Mouse (Mus musculus) brain, embryonic 18.5 days (tissue): ENCODE measurements around the gene Zmynd15.
"Not testable (repeated sequence)": the region's sequence is repeated elsewhere in the genome, so short reads cannot be mapped to it uniquely, and the experiment has no call there.

ENCODE experiments used
- DNase-seq: peaks from one replicate; pipeline ENCODE4 v3.0.0-alpha.2; 2012; ENCODE audit warnings: low read depth, low spot score

Gene Zmynd15

DNA sequence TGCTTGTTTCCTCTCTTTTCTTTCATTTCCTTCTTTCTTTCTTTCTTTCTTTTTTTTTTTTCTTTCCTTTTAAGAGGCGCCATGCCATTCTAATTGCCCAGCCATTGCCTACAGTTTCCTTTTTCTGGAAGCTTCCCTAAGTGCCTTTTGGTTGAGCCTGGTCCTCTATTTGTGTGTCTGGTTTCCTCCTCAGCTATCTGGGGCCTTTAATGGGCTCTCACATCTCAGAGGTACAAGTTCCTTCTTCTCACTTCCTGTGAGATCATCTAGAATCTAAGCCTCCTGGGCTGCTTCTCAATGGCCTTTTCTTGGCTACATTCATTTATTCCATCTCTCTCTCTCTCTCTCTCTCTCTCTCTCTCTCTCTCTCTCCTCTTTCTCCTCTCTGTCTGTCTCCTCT, 11.9 kb upstream of the Zmynd15 start:
- no peak for DNase-seq

DNA sequence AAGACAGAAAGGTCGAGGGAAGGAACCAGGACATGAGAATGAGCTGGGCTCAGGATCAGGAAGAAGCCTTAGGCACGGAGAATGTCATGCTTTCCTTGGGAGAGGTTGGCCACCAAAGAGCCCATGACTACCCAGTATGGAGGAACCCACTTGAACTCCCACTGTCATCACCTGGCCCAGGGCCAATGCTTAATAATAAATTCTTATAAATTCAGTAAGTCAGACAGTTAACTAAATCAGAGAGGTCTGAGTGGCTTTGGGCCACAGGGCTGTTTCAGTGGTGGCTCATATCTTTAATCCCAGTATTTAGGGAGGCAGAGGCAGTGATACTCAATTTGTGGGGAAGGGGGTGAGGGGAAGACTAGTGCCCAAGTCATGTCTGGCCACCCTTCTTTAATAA, 8.3 kb upstream of the Zmynd15 start:
- no peak for DNase-seq

GRCm38 (mm10) chr11:70451797-70452498, 7.3 kb upstream of the Zmynd15 start, which contains the start of gene Med11:
Gene Med11 (plus strand): TSS chr11:70451919.
- peak; percentile 85 for DNase-seq

- DNase-seq = no peak
Measured at GRCm38 (mm10) chr11:70453261-70454044, 5.8 kb upstream of the Zmynd15 start.

GRCm38 (mm10) chr11:70459601-70460101, 418 bp downstream of the Zmynd15 start, which contains the start of gene Cxcl16:
Gene Cxcl16 (minus strand): TSS chr11:70459984.
- DNase-seq = no peak

DNA sequence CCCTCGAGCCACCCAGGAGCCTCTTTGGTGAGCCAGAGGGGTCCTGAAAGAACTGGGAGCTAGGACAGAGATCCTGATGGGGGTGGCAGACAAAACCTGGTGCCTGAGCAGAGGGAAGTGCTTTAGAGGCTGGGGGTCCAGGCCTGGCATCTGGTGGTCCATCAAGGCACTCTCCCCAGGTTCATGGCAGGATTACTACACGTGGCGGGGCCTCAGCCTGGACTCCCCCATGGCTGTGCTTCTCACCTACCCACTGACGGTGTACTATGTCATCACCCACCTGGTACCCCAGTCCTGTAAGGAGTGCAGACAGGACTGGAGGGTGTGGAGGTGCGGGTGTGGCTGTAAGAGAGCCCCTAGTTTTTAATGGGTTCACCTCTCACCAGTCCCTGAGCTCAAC, 4.7 kb downstream of the Zmynd15 start:
- DNase-seq = no peak

- DNase-seq = no peak
Measured at GRCm38 (mm10) chr11:70465211-70465610, 6.0 kb downstream of the Zmynd15 start.

- DNase-seq = no peak
Measured at GRCm38 (mm10) chr11:70465824-70466223, 6.6 kb downstream of the Zmynd15 start.

DNA sequence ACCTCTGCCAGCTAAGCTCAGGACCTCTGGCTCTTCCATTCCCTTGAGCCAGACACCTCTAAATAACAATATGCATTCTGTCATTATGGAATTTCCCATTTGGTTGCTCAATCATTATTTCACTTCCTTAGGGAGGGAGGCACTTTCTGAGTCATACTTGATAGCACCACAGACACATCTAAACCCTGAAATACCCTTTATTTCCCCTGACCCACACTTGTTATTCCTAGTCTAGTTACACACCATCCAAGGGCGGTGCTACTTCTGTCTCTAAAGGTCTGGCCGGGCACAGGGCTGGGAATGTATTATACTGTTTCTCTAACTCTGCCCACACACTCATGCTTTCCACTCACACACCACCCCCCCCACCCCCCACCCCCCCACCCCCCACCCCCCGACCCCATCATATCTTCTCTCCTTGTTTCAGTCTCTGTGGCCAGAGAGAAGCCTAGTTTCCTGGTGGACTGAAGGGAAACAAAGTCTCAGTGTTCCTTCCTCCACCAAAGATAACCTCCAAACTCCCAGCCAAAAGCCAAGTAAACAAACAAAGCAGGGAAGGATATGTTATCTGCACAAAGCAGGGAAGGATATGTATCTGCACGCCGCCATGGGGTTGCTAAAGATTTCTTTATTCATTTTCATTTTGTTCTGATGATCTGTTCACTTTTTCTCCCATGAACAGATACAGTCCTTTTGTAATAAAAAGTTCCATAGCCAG, 8.8 kb downstream of the Zmynd15 start:
- no peak for DNase-seq

- DNase-seq = no peak
Measured at GRCm38 (mm10) chr11:70469764-70470163, 10.5 kb downstream of the Zmynd15 start.

- DNase-seq = no peak
Measured at GRCm38 (mm10) chr11:70472716-70473115, 13.5 kb downstream of the Zmynd15 start.

DNA sequence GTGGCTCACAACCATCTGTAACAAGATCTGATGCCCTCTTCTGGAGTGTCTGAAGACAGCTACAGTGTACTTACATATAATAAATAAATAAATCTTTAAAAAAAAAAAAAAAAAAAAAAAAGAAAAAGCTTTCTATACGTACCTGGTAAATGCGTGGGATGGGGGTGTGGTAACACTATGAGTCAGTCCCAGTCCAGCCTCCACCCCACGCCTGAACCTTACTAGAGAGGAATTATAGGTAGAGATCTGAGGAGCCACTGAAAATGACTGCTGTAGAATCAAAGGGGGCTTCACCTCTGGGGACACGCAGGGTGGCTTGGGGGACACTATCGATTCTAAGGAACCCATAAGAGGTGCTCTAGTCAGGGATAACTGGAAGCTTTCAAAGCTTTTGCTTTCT, 14.1 kb downstream of the Zmynd15 start:
- not testable (repeated sequence) for DNase-seq

GRCm38 (mm10) chr11:70474872-70475534, 15.8 kb downstream of the Zmynd15 start:
- no peak for DNase-seq

- no peak for DNase-seq
Measured at GRCm38 (mm10) chr11:70485498-70485897, 26.3 kb downstream of the Zmynd15 start.

DNA sequence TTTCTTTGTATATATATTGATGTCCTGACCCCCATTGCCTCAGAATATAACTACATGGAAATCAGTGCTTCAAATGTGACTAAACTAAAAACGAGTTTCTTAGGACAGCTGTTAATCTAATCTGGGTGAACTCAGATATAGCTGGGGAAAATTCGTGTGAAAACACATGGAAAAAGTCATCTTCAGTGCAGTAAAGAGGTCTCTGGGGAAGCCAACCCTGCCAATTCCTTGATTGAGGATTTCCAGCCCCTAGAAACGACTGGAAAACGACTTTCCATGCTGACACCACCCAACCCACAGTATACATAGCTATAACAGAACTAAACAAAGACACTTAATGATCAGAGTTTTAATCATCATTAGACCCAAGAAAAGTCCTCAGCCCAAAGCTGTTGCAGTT, 28.6 kb downstream of the Zmynd15 start:
- no peak for DNase-seq

- DNase-seq = no peak
Measured at GRCm38 (mm10) chr11:70489138-70489537, 29.9 kb downstream of the Zmynd15 start.

DNA sequence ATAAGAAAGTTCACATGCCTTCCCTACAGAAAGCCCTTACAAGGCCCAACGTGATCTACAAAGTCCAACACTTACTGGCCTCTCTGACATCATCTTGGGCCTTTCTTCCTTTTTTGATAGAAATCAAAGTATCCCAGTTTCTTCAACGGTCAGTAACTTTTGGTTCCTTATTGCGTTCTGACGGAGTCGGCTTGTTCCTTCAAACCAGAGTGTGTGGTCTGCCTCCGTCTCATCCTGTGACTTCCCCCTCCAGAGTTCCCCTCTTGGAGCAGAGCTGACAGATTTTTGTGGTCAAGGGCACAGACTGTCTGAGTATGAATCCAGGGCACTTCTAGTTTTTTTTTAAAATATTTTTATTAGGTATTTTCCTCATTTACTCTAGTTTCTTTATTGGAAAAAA, 30.5 kb downstream of the Zmynd15 start:
- no peak for DNase-seq

DNA sequence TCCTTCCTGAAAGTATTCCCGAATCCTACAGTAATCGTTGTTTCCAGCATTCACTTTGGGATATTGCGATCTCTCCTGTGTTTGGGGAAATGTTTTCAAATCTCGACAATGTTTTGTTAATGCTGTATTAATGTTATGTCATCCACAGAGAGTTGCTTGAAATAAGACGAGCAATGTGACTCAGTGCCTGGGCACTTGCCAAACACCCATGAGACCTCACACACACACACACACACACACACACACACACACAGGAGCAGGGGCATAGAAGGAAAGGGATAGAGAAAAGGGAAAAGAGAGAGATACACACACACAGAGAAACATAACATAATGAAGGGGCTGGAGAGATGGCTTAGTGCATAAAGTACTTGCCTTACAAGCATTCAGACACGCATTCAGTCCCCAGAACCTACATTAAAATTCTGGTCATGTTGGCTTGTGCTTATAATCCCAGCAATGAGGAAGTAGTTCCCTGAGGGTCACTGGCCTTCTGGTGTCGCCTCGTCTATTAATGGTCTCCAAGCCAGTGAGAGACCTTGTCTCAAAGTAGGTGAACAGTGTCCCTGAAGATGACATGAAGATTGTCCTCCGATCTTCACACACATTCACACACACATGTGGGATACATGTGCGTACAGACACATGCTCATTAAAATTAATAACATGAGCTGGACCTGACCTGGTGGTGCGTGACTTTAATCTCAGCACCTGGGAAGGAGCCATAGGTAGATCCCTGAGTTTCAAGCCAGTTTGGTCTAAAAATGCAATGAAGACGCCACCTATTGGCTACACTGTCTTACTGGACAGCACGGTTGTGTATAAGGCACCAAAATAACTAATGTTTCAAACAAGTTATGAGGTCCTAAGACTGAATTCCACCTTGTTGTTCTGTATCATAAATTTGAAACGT, 40.6 kb downstream of the Zmynd15 start:
- DNase-seq = no peak

GRCm38 (mm10) chr11:70500476-70500812, 41.2 kb downstream of the Zmynd15 start:
- no peak for DNase-seq

GRCm38 (mm10) chr11:70502018-70502417, 42.8 kb downstream of the Zmynd15 start:
- no peak for DNase-seq

DNA sequence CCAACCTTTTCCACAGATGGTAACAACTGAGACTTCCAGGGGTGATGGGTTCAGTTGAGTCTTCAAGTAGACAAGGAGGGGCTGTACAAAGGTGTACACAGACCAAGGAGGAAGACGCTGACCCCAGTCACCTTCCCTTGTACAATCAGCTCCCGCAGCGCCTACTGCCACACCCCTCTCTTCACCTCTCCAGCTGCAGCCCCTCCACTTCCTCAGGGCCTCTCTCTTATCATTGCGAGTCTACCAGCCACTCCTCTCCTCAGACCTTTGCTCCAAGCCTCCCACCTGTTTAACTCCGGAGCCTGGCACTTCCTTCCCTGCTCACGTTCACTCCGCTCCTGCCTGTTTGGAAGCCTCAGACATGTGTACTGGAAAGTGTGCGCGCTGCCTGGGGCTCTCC, 45.7 kb downstream of the Zmynd15 start, which contains the start of gene Tm4sf5:
Gene Tm4sf5 (plus strand): TSS at position 275 of the 400 bp plus-strand sequence.
- no peak for DNase-seq
